Mouse (Mus musculus): ENCODE measurements around the gene Gm5458.
"Not testable (repeated sequence)": the region's sequence is repeated elsewhere in the genome, so short reads cannot be mapped to it uniquely, and the experiment has no call there.

Gene Gm5458

DNA sequence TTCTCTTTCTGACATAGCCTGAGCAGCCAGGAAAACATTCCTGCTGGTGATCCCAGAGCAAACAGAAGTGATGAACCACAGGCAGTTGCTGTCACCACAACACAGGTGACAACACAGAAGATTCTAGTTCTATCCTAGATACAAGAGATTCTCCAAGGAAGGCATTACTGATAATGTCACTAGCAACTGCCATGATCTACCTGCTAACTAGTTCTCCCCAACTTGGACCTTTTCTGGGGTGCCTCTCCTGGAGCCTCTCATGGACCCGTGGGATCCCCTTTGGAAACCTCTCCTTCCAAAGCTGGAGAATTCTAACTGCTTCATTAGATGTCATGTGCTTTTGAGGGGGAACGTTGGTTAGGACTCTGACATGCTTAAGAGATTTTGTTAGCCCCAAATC lies at the start of gene Gm5458:
Gene Gm5458 (minus strand): TSS at position 101 of the 400 bp plus-strand sequence.
- DNase-seq (ENCODE audit: low spot score) = not testable (repeated sequence)

DNA sequence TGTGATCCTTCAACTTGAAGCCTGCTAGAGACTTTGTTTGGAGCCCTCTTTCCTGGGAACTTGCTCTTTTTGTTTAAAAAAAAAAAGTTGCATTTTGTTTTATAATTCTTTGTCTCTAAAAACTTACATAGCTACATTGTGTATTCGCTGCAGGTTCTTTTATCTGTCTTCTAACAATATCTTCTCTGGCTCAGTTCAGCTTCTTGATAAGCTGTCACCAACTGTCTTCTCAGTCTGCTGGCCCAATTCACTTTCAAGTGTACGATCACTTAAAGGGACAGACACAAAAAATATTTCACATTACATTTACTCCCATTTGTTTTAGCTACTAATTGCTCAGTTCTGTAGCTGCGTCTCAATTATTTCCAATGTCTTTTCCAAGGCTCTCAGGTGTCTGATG lies 43.9 kb upstream of the Gm5458 start:
- DNase-seq (ENCODE audit: low spot score) = no peak

DNA sequence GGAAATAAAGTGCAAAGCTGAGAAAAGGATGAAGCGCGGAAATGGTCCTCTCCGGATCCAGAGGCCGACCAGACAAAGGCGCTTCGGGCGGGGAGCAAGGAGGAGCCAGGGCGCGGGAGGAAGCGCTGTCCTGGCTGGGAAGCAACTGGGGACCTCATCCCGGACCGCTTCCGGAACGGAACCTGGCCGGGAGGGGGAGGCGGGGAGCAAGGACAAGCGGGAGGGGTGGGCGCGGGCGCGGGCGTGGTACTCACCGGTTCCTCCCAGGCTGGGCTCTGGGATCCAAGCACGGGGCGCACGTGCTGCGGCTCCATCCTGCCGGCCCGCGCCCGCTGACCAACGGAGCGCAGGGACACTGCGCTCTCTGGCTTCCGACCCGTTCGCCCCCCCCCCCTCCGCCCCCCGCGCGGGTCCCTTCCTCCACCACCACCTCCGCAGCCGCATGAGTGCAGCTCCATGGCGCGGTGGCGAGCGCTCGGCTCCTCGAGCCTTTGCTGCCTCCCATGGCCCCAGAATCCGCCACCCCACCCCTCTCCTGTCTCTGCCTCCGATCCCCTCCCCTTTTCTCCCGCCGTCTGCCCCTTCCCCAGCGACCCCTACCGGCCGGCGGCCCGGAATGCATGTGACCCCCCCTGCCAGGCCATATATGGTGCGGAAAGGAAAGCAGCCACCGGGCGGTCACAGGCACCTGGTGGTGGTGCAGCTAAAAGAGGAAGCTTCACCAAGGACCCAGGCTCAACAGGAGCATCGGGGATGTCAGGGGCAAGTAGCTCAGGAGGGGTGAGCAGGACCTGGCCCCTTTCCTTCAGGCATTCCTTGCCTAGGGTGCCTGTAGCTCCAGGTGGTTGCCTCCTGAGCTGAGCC lies 17.3 kb downstream of the Gm5458 start, which contains the start of gene Gm2237:
Gene Gm2237 (minus strand): TSS at position 332 of the 864 bp plus-strand sequence.
- peak; percentile 17 for DNase-seq (ENCODE audit: low spot score)

DNA sequence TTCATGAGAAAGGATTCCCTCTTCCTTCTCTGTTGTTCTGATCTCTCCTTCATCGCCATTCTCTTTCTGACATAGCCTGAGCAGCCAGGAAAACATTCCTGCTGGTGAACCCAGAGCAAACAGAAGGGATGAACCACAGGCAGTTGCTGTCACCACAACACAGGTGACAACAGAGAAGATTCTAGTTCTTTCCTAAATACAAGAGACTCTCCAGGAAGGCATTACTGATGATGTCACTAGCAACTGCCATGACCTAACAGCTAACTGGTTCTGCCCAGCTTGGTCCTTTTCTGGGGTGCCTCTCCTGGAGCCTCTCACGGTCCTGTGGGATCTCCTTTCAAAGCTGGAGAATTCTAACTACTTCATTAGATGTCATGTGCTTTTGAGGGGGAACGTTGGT lies 52.5 kb downstream of the Gm5458 start, which contains the start of gene Gm2244:
Gene Gm2244 (minus strand): TSS at position 101 of the 400 bp plus-strand sequence.
- not testable (repeated sequence) for DNase-seq (ENCODE audit: low spot score)
